Mouse (Mus musculus): ENCODE measurements at regions not wholly inside any gene's neighbourhood (a gene's known extent, or its start where the extent isn't known, plus 50 kb on each side); places are given as distances from the start of the nearest gene placed in this dataset.

DNA sequence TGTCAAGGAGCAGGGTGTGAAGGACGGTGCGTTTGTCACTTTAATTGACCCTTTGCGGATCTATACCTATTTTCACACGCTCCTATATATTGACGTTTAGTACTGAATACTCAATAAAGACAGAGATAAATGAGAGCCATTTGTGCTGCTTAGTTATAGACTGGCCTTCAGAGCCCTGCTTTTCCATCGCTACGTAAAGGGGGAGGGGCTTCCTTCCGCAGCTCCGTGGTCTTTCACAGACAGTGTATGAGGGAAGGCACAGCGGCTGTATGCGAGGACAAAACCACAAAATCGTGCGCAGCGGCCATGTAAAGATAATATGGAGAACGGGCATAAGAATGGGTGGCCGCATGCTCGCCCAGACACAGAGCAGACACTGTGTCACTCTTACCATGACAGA is 58.4 kb upstream of the Pced1b start:
- no peak overlapping the region for H3K4me3 ChIP-seq
- DNase-seq (ENCODE audit: low spot score), result no peak
- H3K4me1 ChIP-seq, result peaks cover 14% of the 10 kb centered on the region
- H3K36me3 ChIP-seq, result no peaks in the 10 kb centered on the region
- 84% methylated on average over 17 of the region's 17 CpGs for WGBS
- no peaks in the 10 kb centered on the region for H3K9me3 ChIP-seq
- H3K27ac ChIP-seq, result no peak overlapping the region
- H3K27me3 ChIP-seq (ENCODE audit: insufficient read depth, poor library complexity, severe bottlenecking), result no peaks in the 10 kb centered on the region

DNA sequence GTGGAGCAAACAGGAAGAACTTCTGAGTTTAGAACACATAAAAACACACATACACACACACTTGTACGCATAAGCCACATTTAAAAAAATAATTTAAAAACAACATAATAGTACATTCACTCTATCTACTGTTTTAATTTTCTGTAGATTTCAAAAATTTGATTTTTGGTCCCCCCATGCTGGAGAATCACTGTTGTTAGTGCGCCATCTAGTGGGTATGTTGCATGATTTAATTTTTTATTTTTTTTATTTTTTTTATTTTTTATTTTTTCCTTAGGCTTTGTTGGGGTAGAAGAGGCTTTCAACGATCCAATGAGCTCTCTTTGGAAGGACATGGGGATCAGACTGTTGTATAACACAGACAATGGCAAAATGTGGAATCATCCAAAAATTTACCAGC is 59.1 kb upstream of the Pced1b start:
- no peak for DNase-seq (ENCODE audit: low spot score)
- H3K27ac ChIP-seq, result no peak overlapping the region
- no peaks in the 10 kb centered on the region for H3K27me3 ChIP-seq (ENCODE audit: insufficient read depth, poor library complexity, severe bottlenecking)
- H3K9me3 ChIP-seq, result no peaks in the 10 kb centered on the region
- 37% methylated on average over 3 of the region's 3 CpGs for WGBS
- no peak overlapping the region for H3K4me3 ChIP-seq
- no peaks in the 10 kb centered on the region for H3K36me3 ChIP-seq
- peaks cover 14% of the 10 kb centered on the region for H3K4me1 ChIP-seq

DNA sequence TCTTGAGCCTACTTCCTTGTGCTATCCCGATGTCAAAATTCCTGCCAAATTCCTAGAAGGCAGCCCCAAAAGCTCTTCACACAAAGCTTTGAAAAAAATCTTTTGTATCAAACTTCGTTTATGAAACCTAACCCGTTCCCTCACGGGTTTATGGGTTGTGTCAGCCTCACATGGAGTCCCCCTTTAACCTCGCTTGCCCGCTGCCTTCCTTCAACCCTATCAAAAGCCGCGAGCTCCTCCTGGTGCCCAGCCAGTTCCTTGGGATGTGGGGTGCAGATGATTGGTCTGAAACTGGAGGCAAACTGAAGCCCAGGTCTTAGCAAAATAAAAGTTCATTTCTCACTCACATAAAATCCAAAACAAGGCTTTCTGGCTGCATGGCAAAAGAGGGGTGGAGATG is 60.9 kb upstream of the Pced1b start:
- 72% methylated on average over 8 of the region's 8 CpGs for WGBS
- no peaks in the 10 kb centered on the region for H3K9me3 ChIP-seq
- H3K27me3 ChIP-seq (ENCODE audit: insufficient read depth, poor library complexity, severe bottlenecking), result no peaks in the 10 kb centered on the region
- no peaks in the 10 kb centered on the region for H3K36me3 ChIP-seq
- H3K27ac ChIP-seq, result no peak overlapping the region
- no peak for DNase-seq (ENCODE audit: low spot score)
- H3K4me1 ChIP-seq, result peaks cover 14% of the 10 kb centered on the region
- H3K4me3 ChIP-seq, result no peak overlapping the region

DNA sequence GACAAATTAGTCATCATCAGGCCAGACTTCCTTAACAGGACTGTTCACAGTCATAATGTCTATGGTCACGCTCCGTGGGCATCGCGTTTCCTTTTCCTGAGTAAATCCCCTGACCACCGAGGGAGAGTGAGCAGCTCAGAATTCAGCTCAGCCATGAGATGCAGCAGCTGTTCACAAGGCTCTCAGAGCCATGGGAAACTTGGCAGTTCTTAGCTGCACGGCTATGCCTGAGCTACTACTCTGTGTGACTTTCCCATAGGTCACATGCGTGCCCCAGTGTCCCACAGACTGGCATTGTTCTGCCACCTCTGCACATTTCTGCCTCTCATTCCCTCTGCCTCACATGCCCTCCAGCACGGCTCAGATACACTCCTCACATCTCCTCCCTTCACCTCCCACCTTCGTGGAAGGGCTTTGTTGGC is 64.3 kb upstream of the Pced1b start:
- Histone ChIP-seq H3K27me3 (ENCODE audit: insufficient read depth, poor library complexity, severe bottlenecking) (no peaks in the 10 kb centered on the region), H3K9me3 (no peaks in the 10 kb centered on the region), H3K4me3 (no peak overlapping the region), H3K36me3 (no peaks in the 10 kb centered on the region), H3K4me1 (peaks cover 9% of the 10 kb centered on the region), H3K27ac (peak overlapping the region; percentile 59; the same call in 1 of the 2 replicates)
- 70% methylated on average over 9 of the region's 9 CpGs for WGBS
- DNase-seq (ENCODE audit: low spot score), result no peak

DNA sequence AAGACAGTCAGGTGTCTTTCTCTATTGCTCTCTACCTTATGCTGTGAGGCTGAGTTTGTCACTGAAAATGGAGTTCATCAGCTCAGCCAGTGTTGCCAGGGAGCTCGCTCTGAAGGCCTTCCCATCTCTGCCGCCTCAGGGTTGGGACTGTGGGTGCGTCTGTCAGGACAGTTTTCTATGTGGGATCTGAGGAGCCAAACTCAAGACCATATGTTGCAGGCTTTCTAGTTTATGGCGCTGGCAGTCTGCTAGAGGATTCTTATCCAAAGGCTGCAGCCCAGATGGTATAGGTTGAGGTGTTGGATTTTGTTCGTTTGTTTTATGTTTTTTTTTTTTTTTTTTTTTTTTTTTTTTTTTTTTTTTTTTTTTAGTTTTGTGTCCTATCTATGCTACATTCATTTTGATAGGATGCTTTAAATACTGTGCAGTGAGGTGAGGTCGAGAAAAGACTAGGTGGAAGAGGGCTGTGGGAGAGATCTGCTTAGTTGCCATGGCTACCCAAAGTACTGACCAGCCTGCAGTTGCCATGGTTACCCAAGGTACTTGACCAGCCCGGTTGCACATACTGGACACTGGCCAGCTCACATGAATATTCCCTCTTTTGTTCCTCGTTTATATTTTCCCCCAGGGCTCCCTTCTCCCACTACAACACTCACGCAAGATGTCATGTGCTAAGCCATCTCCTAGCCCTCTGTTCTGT is 65.8 kb upstream of the Pced1b start:
- Histone ChIP-seq H3K27me3 (ENCODE audit: insufficient read depth, poor library complexity, severe bottlenecking) (no peaks in the 10 kb centered on the region), H3K4me1 (peaks cover 5% of the 10 kb centered on the region; the same call in 1 of the 2 replicates), H3K27ac (no peak overlapping the region), H3K36me3 (no peaks in the 10 kb centered on the region), H3K4me3 (no peak overlapping the region), H3K9me3 (no peaks in the 10 kb centered on the region)
- DNase-seq (ENCODE audit: low spot score), result no peak
- 81% methylated on average over 9 of the region's 9 CpGs for WGBS

DNA sequence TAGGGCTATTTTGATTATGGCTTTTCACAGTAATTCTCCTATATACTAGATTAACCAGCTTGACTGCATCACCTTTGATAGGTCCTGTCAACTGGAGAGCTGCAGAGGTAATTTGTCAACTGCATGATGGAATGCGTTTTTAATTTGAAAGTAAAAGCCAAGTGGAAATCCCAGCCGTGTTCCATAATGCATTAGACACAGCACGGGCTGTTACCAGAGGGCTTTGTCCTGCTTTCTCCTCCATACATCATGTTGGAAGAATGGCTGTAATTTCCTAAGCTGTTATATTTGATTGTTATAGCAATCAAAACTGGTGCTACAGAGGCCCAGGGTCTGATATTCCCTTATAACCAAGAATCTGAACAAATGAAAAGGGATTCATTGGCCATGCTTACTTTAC is 68.6 kb upstream of the Pced1b start:
- DNase-seq (ENCODE audit: low spot score), result no peak
- WGBS, result 75% methylated on average over 3 of the region's 3 CpGs
- Histone ChIP-seq H3K36me3 (no peaks in the 10 kb centered on the region), H3K4me3 (no peak overlapping the region), H3K27ac (no peak overlapping the region), H3K9me3 (no peaks in the 10 kb centered on the region), H3K27me3 (ENCODE audit: insufficient read depth, poor library complexity, severe bottlenecking) (no peaks in the 10 kb centered on the region), H3K4me1 (peaks cover 15% of the 10 kb centered on the region)

DNA sequence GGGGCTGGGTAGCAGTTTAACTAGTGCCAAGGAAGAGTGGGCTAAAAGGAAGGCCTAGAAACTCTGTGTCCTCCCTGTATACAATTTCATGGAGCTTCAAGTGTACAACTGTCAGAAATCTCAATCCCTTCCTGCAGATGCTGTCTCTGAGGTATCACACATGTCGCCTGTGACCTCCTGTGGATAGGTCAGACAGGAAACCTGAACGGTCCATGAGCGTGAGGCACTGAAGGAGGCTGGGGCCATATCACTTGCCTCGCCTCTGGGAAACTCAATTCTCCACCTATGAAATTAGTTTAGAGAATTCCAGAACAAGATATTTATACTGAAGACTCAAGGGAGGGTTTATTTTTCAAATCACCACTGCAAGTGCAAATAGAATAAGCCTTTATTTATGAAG is 69.1 kb upstream of the Pced1b start:
- WGBS, result 63% methylated on average over 4 of the region's 4 CpGs
- Histone ChIP-seq H3K36me3 (no peaks in the 10 kb centered on the region), H3K27ac (no peak overlapping the region), H3K27me3 (ENCODE audit: insufficient read depth, poor library complexity, severe bottlenecking) (no peaks in the 10 kb centered on the region), H3K4me1 (peaks cover 20% of the 10 kb centered on the region), H3K4me3 (no peak overlapping the region), H3K9me3 (no peaks in the 10 kb centered on the region)
- no peak for DNase-seq (ENCODE audit: low spot score)

DNA sequence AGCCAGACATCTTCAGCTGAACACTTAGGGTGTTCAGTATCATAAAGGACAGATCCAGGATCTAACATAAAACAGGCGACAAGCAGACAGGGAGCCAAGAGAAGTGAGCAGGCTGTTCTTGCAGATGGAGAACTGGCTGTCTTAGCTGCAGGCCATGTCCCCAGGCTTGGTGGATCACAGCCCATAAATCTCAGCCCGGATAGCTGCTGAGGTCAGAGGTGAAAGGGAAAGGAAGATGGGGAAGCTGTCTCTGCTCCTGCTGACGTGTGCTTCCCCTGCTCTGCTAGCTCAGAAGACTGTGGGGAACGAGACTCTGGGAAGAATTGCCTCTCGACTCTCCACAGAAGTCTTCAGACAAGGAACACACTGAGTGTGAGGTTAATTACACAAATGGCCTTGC is 71.9 kb upstream of the Pced1b start:
- no peak for DNase-seq (ENCODE audit: low spot score)
- Histone ChIP-seq H3K4me1 (peaks cover 36% of the 10 kb centered on the region), H3K27me3 (ENCODE audit: insufficient read depth, poor library complexity, severe bottlenecking) (no peaks in the 10 kb centered on the region), H3K9me3 (no peaks in the 10 kb centered on the region), H3K36me3 (no peaks in the 10 kb centered on the region), H3K27ac (peak overlapping the region; percentile 56; the same call in 1 of the 2 replicates), H3K4me3 (no peak overlapping the region)
- 37% methylated on average over 5 of the region's 5 CpGs for WGBS

DNA sequence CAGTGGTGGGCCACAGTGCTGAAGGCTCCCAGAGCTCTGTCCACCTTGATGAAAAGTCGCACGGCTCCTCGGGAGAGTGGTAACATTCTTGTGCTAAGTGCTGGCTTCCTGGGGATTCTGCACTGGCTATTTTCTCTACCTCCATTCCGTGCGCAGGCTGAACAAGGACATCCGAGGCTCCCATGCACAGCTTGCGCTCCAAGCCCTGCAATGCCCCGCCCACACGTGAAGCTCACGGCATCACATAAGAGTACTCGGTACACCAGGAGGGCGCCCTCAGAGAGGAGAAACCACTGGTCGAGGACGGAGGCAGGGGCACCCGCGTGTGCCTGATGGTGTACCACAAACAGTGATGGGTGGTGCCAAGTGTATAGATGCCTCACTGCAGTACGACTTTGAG is 73.7 kb upstream of the Pced1b start:
- WGBS, result 58% methylated on average over 17 of the region's 17 CpGs

DNA sequence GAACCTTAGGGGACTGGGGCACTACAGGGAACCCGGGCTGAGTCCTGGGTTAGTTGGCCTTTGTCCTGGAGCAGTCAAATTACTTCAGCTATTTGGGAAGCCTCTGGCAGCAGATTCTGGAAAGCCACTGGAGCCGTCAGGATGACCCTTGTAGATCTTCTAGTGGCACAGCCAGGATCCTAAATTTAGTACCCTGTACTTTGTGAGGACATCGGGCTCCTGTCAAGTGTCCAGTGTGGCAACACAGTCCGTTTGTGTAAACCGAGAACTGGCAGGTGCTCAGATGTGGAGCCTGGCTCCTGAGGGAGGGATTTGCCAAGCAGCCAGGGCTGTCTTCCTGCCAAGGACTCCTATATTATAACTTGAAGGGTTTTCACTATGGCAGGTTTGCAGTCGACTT is 76.8 kb upstream of the Pced1b start:
- Histone ChIP-seq H3K4me3 (no peak overlapping the region), H3K27me3 (ENCODE audit: insufficient read depth, poor library complexity, severe bottlenecking) (no peaks in the 10 kb centered on the region), H3K9me3 (no peaks in the 10 kb centered on the region), H3K27ac (peak overlapping the region; percentile 56; the same call in 1 of the 2 replicates), H3K36me3 (no peaks in the 10 kb centered on the region), H3K4me1 (peaks cover 39% of the 10 kb centered on the region)
- DNase-seq (ENCODE audit: low spot score), result no peak
- 63% methylated on average over 6 of the region's 6 CpGs for WGBS

More for the DNA sequence above, 73.7 kb upstream of the Pced1b start:
- Histone ChIP-seq H3K27ac (peak overlapping the region; percentile 75), H3K4me3 (peak overlapping the region; percentile 19; the same call in 1 of the 2 replicates), H3K36me3 (no peaks in the 10 kb centered on the region), H3K4me1 (peaks cover 43% of the 10 kb centered on the region), H3K9me3 (no peaks in the 10 kb centered on the region), H3K27me3 (ENCODE audit: insufficient read depth, poor library complexity, severe bottlenecking) (no peaks in the 10 kb centered on the region)
- DNase-seq (ENCODE audit: low spot score), result no peak

DNA sequence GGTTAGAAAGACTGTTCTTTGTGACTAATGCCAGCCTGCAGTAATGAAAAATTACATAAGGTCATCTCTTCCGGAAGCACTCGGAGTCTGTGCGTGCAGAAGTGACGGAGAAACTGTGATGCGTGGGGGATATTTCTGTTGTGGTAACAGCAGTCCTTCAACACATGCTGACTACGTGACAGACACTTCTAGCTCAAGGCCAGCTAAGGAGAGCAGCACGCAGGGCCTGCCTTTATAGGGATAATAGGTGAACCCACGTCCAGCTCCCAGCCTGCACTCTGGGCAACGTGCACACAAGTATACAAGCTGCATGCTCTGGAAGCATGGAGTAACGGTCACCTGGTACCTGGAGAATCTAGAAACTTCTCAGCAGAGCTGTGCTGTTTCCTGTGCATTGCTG is 77.5 kb upstream of the Pced1b start:
- 72% methylated on average over 10 of the region's 10 CpGs for WGBS
- Histone ChIP-seq H3K36me3 (no peaks in the 10 kb centered on the region), H3K9me3 (no peaks in the 10 kb centered on the region), H3K27ac (peak overlapping the region; percentile 56; the same call in 1 of the 2 replicates), H3K4me3 (no peak overlapping the region), H3K27me3 (ENCODE audit: insufficient read depth, poor library complexity, severe bottlenecking) (no peaks in the 10 kb centered on the region), H3K4me1 (peaks cover 32% of the 10 kb centered on the region)
- no peak for DNase-seq (ENCODE audit: low spot score)

DNA sequence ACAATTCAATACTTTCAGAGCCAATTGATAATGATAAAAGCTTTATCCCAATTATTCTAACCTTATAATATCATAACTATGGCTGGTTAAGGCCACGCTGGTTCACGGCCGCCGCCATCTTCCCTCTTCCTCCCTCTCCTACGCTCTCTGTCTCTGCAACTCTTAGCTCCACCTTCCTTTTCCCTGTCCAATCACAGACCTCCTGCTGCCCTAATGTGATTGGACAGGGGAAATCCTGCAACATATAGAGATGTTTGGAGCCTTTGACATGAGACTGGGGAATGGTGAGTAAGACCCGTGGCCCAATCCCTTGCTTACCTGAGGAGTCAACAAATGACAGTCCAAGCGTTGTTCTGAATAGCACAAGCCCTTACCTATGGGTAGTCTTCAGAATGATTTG is 79.8 kb upstream of the Pced1b start:
- no peak for DNase-seq (ENCODE audit: low spot score)
- no peak overlapping the region for H3K27ac ChIP-seq
- H3K4me3 ChIP-seq, result no peak overlapping the region
- WGBS, result 94% methylated on average over 7 of the region's 7 CpGs
- H3K36me3 ChIP-seq, result no peaks in the 10 kb centered on the region
- no peaks in the 10 kb centered on the region for H3K9me3 ChIP-seq
- peaks cover 19% of the 10 kb centered on the region for H3K4me1 ChIP-seq
- H3K27me3 ChIP-seq (ENCODE audit: insufficient read depth, poor library complexity, severe bottlenecking), result no peaks in the 10 kb centered on the region

DNA sequence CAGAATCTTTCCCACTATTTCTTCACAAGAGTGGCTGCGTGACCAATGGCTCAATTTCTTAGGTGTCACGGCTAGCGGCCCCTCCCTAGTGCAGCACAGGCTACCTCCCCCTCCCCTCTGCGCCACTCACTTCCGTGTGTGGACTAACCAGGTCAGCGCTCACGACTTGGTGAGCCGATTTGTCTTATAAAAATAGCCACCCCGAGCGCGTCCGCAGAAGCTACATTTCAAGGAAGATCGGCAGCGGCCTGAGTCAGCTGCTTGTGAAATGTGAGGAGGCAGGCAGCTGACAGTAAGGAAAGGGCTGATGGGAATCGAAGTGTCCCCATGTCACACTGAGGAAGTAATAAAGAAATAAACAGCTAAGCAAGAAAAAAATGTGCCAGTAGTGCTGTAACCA is 82.3 kb upstream of the Pced1b start:
- Histone ChIP-seq H3K4me1 (peaks cover 4% of the 10 kb centered on the region), H3K27me3 (ENCODE audit: insufficient read depth, poor library complexity, severe bottlenecking) (no peaks in the 10 kb centered on the region), H3K27ac (no peak overlapping the region), H3K36me3 (no peaks in the 10 kb centered on the region), H3K9me3 (no peaks in the 10 kb centered on the region), H3K4me3 (no peak overlapping the region)
- WGBS, result 80% methylated on average over 15 of the region's 15 CpGs
- DNase-seq (ENCODE audit: low spot score), result no peak

DNA sequence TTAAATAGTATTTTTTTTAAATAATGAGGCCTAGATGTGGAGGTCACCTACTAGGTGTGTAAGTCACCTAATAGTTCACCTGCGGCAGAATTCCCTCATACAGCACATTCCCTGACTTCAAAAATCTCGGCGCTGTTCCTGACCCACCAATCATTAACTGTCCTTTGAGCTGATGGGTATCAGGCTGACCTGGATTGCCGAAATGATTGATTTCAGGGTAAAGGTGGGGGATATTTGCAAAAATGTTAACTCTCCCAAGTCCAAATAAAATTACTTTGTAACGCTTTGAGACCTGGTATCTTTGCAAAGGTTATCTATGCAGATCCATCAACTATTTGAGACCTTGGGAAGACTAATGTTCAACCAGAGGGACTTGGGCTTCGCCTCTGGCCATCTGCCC is 82.9 kb upstream of the Pced1b start:
- no peak for DNase-seq (ENCODE audit: low spot score)
- no peaks in the 10 kb centered on the region for H3K27me3 ChIP-seq (ENCODE audit: insufficient read depth, poor library complexity, severe bottlenecking)
- WGBS, result 86% methylated on average over 6 of the region's 6 CpGs
- H3K4me1 ChIP-seq, result no peaks in the 10 kb centered on the region
- no peaks in the 10 kb centered on the region for H3K36me3 ChIP-seq
- H3K4me3 ChIP-seq, result no peak overlapping the region
- H3K27ac ChIP-seq, result no peak overlapping the region
- no peaks in the 10 kb centered on the region for H3K9me3 ChIP-seq
